Mouse (Mus musculus) intestine, embryonic 14.5 days (tissue): Measurements from ENCODE around the gene Rilp. TPM values are rescaled to one million over a fixed set of nuclear protein-coding genes. Genes with fewer than 3 reads are reported as not detected.

Experiments
- ATAC-seq: fragments of 200-750 bp; cut with Nextera tagmentation; replicated peaks from 2 replicates; pipeline ENCODE4 v1.8.0; 2017; ENCODE audit warnings: low read depth, moderate number of reproducible peaks, moderate TSS enrichment, moderate library complexity; ENCODE audit not compliant: low FRiP score, low TSS enrichment
- DNase-seq: peaks from one replicate; pipeline ENCODE4 v3.0.0-alpha.2; 2018; ENCODE audit warnings: low spot score
- H3K27ac ChIP-seq: fragments of 300-500 bp; sonication (generic); 2 replicates; pipeline ENCODE4 v1.5.1; 2014; ENCODE audit warnings: low read depth, mild to moderate bottlenecking, control low read depth
- H3K27me3 ChIP-seq: fragments of 300-500 bp; sonication (generic); replicated peaks from 2 replicates; pipeline ENCODE4 v1.6.1; 2014; ENCODE audit warnings: low read length, control low read depth; ENCODE audit not compliant: control insufficient read depth, insufficient read depth
- H3K36me3 ChIP-seq: fragments of 300-500 bp; sonication (generic); 2 replicates; pipeline ENCODE4 v1.6.1; 2014; ENCODE audit warnings: low read length, control low read depth; ENCODE audit not compliant: control insufficient read depth, insufficient read depth
- H3K4me1 ChIP-seq: fragments of 300-500 bp; sonication (generic); replicated peaks from 2 replicates; pipeline ENCODE4 v1.6.1; 2014; ENCODE audit warnings: low read length, control low read depth, mixed read lengths; ENCODE audit not compliant: control insufficient read depth, insufficient read depth
- H3K4me2 ChIP-seq: fragments of 300-500 bp; sonication (generic); 2 replicates; pipeline ENCODE4 v1.6.1; 2014; ENCODE audit warnings: low read length
- H3K4me3 ChIP-seq: fragments of 300-500 bp; sonication (generic); 2 replicates; pipeline ENCODE4 v1.5.1; 2014; ENCODE audit warnings: low read depth, low read length, control low read depth, mixed read lengths
- H3K9ac ChIP-seq: fragments of 300-500 bp; sonication (generic); 2 replicates; pipeline ENCODE4 v1.6.1; 2014; ENCODE audit warnings: mild to moderate bottlenecking, low read length
- H3K9me3 ChIP-seq: fragments of 300-500 bp; sonication (generic); 2 replicates; pipeline ENCODE4 v1.6.1; 2016; ENCODE audit warnings: low read length, control low read depth; ENCODE audit not compliant: control insufficient read depth
- WGBS: fragments of 180-500 bp; shearing (Covaris S2); extraction: QIAGEN DNeasy Blood & Tissue Kit; methylation state at CpG from one replicate; pipeline ENCODE4 v1.1.7; 2014; 5-methylcytosine and 5-hydroxymethylcytosine counted together
- polyA plus RNA-seq: library from polyadenylated mRNA; unstranded; fragments of >200 nt; fragmentation: Nextera tagmentation; extraction: Ambion mirVana; gene quantifications from 2 replicates; pipeline ENCODE4 v1.2.1, GENCODE M21; 2014

The Rilp gene
- polyA plus RNA-seq, 1 experiment from 2014 or later: 0.43 TPM

GRCm38 (mm10) chr11:75510627-75510993 lies 716 bp downstream of the Rilp start:
- Histone ChIP-seq H3K27ac (peak overlapping the region; percentile 74), H3K4me3 (peak overlapping the region; percentile 51), H3K9ac (peak overlapping the region; percentile 48), H3K27me3 (no peaks in the 10 kb centered on the region), H3K9me3 (no peaks in the 10 kb centered on the region), H3K4me2 (peak overlapping the region; percentile 96), H3K4me1 (peaks cover 18% of the 10 kb centered on the region), H3K36me3 (peaks cover 41% of the 10 kb centered on the region)
- WGBS: 3% methylated on average over 23 of the region's 24 CpGs
- ATAC-seq: peak; percentile 81
- peak; percentile 97 for DNase-seq

DNA sequence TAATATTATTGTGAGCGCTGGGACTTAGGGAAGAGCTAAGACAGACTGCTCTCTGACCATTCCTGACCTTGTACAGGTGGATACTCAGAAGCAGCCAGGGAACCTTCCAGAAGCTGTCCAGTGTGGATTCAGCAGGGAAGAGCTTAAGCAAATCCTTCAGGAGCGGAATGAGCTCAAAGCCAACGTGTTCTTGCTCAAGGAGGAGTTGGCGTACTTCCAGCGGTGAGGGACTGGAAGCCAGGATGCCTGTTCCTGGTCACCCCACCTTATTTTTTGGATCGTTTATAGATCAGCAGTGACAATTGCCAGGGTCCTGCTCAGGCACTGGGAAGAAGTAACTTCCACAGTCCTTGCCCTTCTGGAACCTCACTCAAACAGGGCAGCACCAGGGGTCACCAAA lies 1.3 kb downstream of the Rilp start:
- no peak for DNase-seq
- Histone ChIP-seq H3K9ac (no peak overlapping the region), H3K27me3 (no peaks in the 10 kb centered on the region), H3K4me3 (no peak overlapping the region), H3K4me2 (no peak overlapping the region), H3K9me3 (no peaks in the 10 kb centered on the region), H3K36me3 (peaks cover 35% of the 10 kb centered on the region), H3K4me1 (peaks cover 18% of the 10 kb centered on the region), H3K27ac (peak overlapping the region; percentile 0; the same call in 1 of the 2 replicates)
- ATAC-seq: no peak
- 72% methylated on average over 6 of the region's 6 CpGs for WGBS

GRCm38 (mm10) chr11:75512301-75513018 lies 2.6 kb downstream of the Rilp start:
- ATAC-seq: no peak
- WGBS: 85% methylated on average over 9 of the region's 9 CpGs
- no peak overlapping the region for H3K4me2 ChIP-seq
- no peak overlapping the region for H3K27ac ChIP-seq
- H3K4me3 ChIP-seq: no peak overlapping the region
- no peak for DNase-seq
- peaks cover 22% of the 10 kb centered on the region for H3K36me3 ChIP-seq
- no peak overlapping the region for H3K9ac ChIP-seq
- peaks cover 18% of the 10 kb centered on the region for H3K4me1 ChIP-seq
- no peaks in the 10 kb centered on the region for H3K27me3 ChIP-seq
- no peaks in the 10 kb centered on the region for H3K9me3 ChIP-seq

- Histone ChIP-seq H3K4me2 (no peak within 1 kb of the TSS), H3K9ac (no peak within 1 kb of the TSS)
- no peak for ATAC-seq
These were observed 3.4 kb downstream of the Rilp start, which contains the start of gene Scarf1 for GRCm38 (mm10) chr11:75513336-75513735. Gene Scarf1 (plus strand): TSS chr11:75513540.

GRCm38 (mm10) chr11:75515186-75515585 lies 5.3 kb downstream of the Rilp start:
- 88% methylated on average over 25 of the region's 25 CpGs for WGBS
- Histone ChIP-seq H3K9me3 (no peaks in the 10 kb centered on the region), H3K9ac (no peak overlapping the region), H3K4me1 (peaks cover 2% of the 10 kb centered on the region; the same call in 1 of the 2 replicates), H3K36me3 (no peaks in the 10 kb centered on the region), H3K27ac (no peak overlapping the region), H3K4me3 (no peak overlapping the region), H3K27me3 (no peaks in the 10 kb centered on the region), H3K4me2 (no peak overlapping the region)
- DNase-seq: no peak
- no peak for ATAC-seq

More at GRCm38 (mm10) chr11:75513336-75513735, 3.4 kb downstream of the Rilp start, which contains the start of gene Scarf1:
- no peaks in the 10 kb centered on the region for H3K9me3 ChIP-seq
- DNase-seq: no peak
- peaks cover 13% of the 10 kb centered on the region for H3K36me3 ChIP-seq
- H3K4me1 ChIP-seq: peaks cover 18% of the 10 kb centered on the region
- peak within 1 kb of the TSS; percentile 6; the same call in 1 of the 2 replicates for H3K4me3 ChIP-seq
- no peaks in the 10 kb centered on the region for H3K27me3 ChIP-seq
- no peak within 1 kb of the TSS for H3K27ac ChIP-seq
- WGBS: 57% methylated on average over 8 of the region's 8 CpGs

DNA sequence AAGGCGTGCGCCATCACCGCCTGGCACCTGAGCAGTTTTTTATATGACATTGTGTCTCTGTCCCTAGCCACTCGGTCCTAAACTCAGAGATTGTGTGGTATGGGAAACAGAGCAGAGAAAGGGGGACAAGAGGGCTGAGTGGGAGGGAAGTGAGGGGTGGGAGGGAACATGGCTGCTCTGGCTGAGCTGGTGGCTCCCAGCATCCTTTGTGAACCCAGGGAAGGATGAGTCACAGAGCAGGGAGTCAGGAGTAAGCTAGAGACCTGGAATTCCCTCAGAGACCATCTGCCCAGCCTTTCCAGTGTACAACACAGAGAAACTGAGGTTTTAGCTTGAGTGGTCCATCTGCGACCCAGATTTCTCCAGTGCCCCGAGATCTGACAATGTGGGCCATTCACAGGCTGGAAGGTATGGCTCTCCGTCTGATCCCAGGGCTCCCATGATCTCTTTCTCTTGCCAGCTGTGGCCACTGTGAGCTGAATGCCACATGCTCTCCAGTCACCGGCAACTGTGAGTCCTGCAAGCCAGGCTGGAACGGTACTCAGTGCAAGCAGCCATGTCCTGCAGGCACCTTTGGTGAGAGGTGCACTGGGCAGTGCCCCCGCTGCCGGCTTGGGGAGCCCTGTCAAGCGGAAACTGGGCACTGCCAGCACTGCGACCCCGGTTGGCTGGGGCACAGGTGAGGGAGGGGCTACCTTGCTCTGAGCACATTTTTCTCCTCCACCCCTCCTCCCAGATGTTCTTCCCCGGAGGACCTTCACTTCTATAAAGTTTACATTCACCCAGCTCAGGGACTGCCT lies 10.1 kb downstream of the Rilp start:
- Histone ChIP-seq H3K4me1 (no peaks in the 10 kb centered on the region), H3K9ac (no peak overlapping the region), H3K4me2 (no peak overlapping the region), H3K27me3 (no peaks in the 10 kb centered on the region), H3K36me3 (no peaks in the 10 kb centered on the region), H3K9me3 (no peaks in the 10 kb centered on the region), H3K27ac (no peak overlapping the region), H3K4me3 (no peak overlapping the region)
- DNase-seq (no peak), ATAC-seq (no peak)
- 69% methylated on average over 15 of the region's 15 CpGs for WGBS

DNA sequence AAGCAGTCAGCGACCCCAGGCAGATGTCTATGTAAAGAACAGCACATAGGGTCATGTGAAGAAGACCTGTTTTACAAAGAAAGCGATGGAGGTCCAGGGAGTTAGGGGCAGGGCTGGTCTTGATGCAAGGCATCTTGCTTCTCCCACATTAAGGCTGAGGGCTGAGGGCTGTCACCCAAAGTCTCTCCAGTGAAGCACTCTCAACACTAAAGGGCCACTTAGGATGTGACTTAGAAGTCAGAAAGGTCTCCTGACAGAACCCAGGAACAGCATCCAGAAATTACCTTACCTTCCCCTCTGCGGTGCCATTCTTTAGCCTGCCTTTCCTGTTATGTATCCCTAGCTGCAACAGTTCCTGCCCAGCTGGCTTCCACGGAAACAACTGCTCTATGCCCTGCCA lies 11.7 kb downstream of the Rilp start:
- Histone ChIP-seq H3K36me3 (no peaks in the 10 kb centered on the region), H3K27ac (no peak overlapping the region), H3K27me3 (no peaks in the 10 kb centered on the region), H3K4me1 (no peaks in the 10 kb centered on the region), H3K9me3 (no peaks in the 10 kb centered on the region), H3K4me2 (no peak overlapping the region), H3K9ac (no peak overlapping the region), H3K4me3 (no peak overlapping the region)
- DNase-seq: no peak
- WGBS: 86% methylated on average over 4 of the region's 4 CpGs
- no peak for ATAC-seq

DNA sequence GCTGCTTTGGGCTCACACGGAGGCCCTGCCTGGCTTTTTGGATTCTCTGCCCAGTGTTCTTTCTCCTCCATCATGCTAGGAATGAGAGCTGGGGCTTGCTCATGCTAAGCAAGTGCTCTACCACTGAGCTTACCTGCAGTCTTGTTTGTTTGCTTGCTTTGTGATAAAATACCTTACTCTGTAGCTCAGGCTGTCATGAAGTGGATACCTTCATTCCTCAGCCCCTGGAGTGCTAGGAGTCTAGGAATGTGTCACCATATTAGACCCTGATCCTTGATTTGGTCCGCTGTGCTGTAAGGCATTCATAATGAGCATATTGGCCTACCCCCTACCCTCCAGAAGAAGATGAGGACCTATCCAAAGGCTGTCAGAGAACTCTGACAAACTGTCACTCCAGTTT lies 12.9 kb downstream of the Rilp start:
- no peak overlapping the region for H3K27ac ChIP-seq
- no peaks in the 10 kb centered on the region for H3K27me3 ChIP-seq
- H3K36me3 ChIP-seq: no peaks in the 10 kb centered on the region
- no peaks in the 10 kb centered on the region for H3K9me3 ChIP-seq
- ATAC-seq (no peak), DNase-seq (no peak)
- H3K4me3 ChIP-seq: no peak overlapping the region
- H3K4me1 ChIP-seq: no peaks in the 10 kb centered on the region
- no peak overlapping the region for H3K9ac ChIP-seq
- WGBS: 83% methylated on average over 2 of the region's 2 CpGs
- H3K4me2 ChIP-seq: no peak overlapping the region
